Mouse (Mus musculus) myocyte (in vitro differentiated cells): ENCODE data around the gene Rad9b. TPM values are rescaled to one million over a fixed set of nuclear protein-coding genes. Genes with fewer than 3 reads are reported as not detected.

Experiments
- H3K27me3 ChIP-seq: one replicate; pipeline ENCODE4 v1.6.1; 2011; ENCODE audit not compliant: control insufficient read depth, insufficient read depth, insufficient read length
- H3K36me3 ChIP-seq: one replicate; pipeline ENCODE4 v1.6.1; 2011; ENCODE audit not compliant: control insufficient read depth, insufficient read depth
- H3K4me2 ChIP-seq: one replicate; pipeline ENCODE4 v1.6.1; 2011; ENCODE audit warnings: low read depth, control low read depth
- H3K4me3 ChIP-seq: one replicate; pipeline ENCODE4 v1.5.1; 2011; ENCODE audit warnings: mild to moderate bottlenecking, control low read depth, moderate library complexity
- H3K79me2 ChIP-seq: one replicate; pipeline ENCODE4 v1.6.1; 2011; ENCODE audit not compliant: control insufficient read depth, insufficient read depth
- H3ac ChIP-seq: one replicate; pipeline ENCODE4 v1.6.1; 2011; ENCODE audit not compliant: control insufficient read depth, insufficient read length
- CEBPB ChIP-seq: IDR thresholded peaks from 2 replicates; pipeline ENCODE4 v1.6.1; 2011; ENCODE audit warnings: mild to moderate bottlenecking, moderate library complexity; ENCODE audit not compliant: poor library complexity, insufficient read depth, severe bottlenecking
- E2F4 ChIP-seq: IDR thresholded peaks from one replicate; pipeline ENCODE4 v1.6.1; 2011; ENCODE audit warnings: mild to moderate bottlenecking, control low read depth, moderate library complexity; ENCODE audit not compliant: insufficient read depth
- MAX ChIP-seq: IDR thresholded peaks from one replicate; pipeline ENCODE4 v1.6.1; 2011; ENCODE audit warnings: low read depth, mild to moderate bottlenecking, control low read depth
- MYOD1 ChIP-seq, 3 experiments: IDR thresholded peaks; one replicate each; pipeline ENCODE4 v1.6.1; 2011; ENCODE audit warnings: control low read depth in 2 of 3, low read depth in 2 of 3, mild to moderate bottlenecking in 2 of 3, moderate library complexity in 1 of 3; ENCODE audit not compliant: insufficient read length in 2 of 3, control insufficient read depth in 1 of 3
- MYOG ChIP-seq, 3 experiments: IDR thresholded peaks; one replicate each; pipeline ENCODE4 v1.6.1; 2011; ENCODE audit warnings: control low read depth in 2 of 3, low read depth in 2 of 3, mild to moderate bottlenecking in 2 of 3; ENCODE audit not compliant: insufficient read length in 2 of 3, control insufficient read depth in 1 of 3, insufficient read depth in 1 of 3
- POLR2A ChIP-seq: IDR thresholded peaks from one replicate; pipeline ENCODE4 v1.6.1; 2011; ENCODE audit warnings: low read depth, mild to moderate bottlenecking, control low read depth, moderate library complexity; ENCODE audit not compliant: insufficient read length
- POLR2AphosphoS2 ChIP-seq: IDR thresholded peaks from one replicate; pipeline ENCODE4 v1.6.1; 2011; ENCODE audit warnings: low read depth, control low read depth; ENCODE audit not compliant: insufficient read length
- REST ChIP-seq: IDR thresholded peaks from one replicate; pipeline ENCODE4 v1.6.1; 2011; ENCODE audit warnings: mild to moderate bottlenecking, control low read depth, moderate library complexity; ENCODE audit not compliant: insufficient read depth, insufficient read length
- SRF ChIP-seq: IDR thresholded peaks from one replicate; pipeline ENCODE4 v1.6.1; 2011; ENCODE audit warnings: low read depth; ENCODE audit not compliant: control insufficient read depth, insufficient read length
- TCF12 ChIP-seq: IDR thresholded peaks from one replicate; pipeline ENCODE4 v1.6.1; 2011; ENCODE audit warnings: mild to moderate bottlenecking, control low read depth; ENCODE audit not compliant: poor library complexity, insufficient read depth, severe bottlenecking
- TCF3 ChIP-seq: IDR thresholded peaks from one replicate; pipeline ENCODE4 v1.6.1; 2011; ENCODE audit warnings: low read depth, control low read depth; ENCODE audit not compliant: insufficient read length
- USF1 ChIP-seq: IDR thresholded peaks from one replicate; pipeline ENCODE4 v1.6.1; 2011; ENCODE audit warnings: low read depth, mild to moderate bottlenecking, control low read depth, moderate library complexity
- polyA plus RNA-seq: library from polyadenylated mRNA; unstranded; fragments of >200 nt; fragmentation: generic; extraction: Trizol; gene quantifications from one replicate; pipeline ENCODE4 v1.2.1, GENCODE M21; 2012; ENCODE audit warnings: missing spikeins

Rad9b gene
- polyA plus RNA-seq, 1 experiment: 1.9 TPM

DNA sequence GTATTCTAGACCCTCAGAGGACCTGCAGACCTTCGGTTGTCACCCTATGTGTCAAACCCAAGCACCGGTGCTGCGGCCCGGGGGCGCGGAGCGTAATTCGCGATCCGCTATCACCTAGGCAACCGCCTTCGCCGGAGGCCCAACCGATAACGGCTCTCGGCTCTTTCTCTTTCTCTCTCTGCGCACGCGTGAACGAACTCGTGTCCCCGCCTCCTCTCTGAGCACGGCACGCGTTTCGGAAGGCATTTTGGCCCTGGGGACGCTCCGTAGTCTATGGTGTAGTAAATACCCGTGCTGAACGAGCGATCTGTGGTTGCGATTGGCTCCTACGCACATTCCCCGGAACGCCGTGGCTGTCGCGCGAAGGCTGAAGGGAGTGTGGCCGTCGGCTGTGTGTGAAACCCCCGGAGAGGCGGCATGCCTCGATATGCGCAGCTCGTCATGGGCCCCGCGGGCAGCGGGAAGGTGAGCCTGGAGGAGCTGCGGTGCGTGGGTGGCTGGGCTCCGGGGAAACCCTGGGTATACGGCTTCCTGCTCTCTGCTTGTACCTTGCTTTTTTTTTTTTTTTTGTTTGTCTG is 18.2 kb upstream of the Rad9b start, which contains the start of gene Fam216a:
Gene Fam216a (minus strand): TSS at position 173 of the 578 bp plus-strand sequence.
- Histone ChIP-seq H3K4me2 (peak within 1 kb of the TSS; percentile 96), H3K4me3 (peak within 1 kb of the TSS; percentile 75), H3K27me3 (no peaks in the 10 kb centered on the region), H3ac (peak within 1 kb of the TSS; percentile 79), H3K36me3 (peaks cover 22% of the 10 kb centered on the region), H3K79me2 (peaks cover 18% of the 10 kb centered on the region)
- TF ChIP-seq USF1: no peak
- no peak for TF ChIP-seq TCF12
- TF ChIP-seq MYOG (IDR thresholded peaks at IDR 0.05; ENCODE audit: control insufficient read depth in 1 of 3, insufficient read depth in 1 of 3, insufficient read length in 2 of 3, low read depth in 2 of 3): no peak
- TF ChIP-seq MAX: peak; percentile 77
- TF ChIP-seq MYOD1 (IDR thresholded peaks at IDR 0.05; ENCODE audit: control insufficient read depth in 1 of 3, insufficient read length in 2 of 3, low read depth in 2 of 3): peak in 1 of 3 experiments; percentile 3
- peak; percentile 83 for TF ChIP-seq POLR2A
- TF ChIP-seq POLR2AphosphoS2: peak; percentile 86
- no peak for TF ChIP-seq SRF
- peak; percentile 76 for TF ChIP-seq E2F4
- no peak for TF ChIP-seq REST

DNA sequence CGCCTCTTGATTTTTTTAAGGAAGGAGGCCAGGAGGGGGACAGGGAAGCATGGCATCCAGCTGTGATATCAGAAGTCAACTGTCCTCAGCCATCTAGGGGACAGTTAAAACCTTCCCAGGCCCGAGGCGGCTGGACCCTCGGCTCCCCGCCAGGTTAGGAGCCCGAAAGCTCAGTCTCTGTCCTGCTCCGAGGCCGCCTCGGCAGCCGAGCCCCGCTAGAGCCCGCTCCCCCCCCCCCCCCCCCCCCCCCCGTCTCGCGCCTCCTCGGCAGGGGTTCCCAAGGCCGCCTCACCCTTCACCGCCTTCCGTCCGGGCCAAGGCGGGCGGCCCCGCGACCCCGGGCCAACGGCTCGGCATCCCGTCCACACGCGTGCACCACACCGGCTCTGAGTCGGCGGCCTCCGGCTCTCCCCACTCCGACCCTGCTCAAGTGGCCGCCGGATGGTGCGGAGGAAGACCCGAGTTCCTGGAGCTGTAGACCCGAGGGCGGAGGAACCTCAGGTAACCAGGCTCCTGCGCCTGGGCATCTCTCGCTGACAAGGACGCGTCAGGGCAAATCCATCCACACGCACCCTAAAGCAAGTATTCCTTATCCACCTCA is 17.7 kb upstream of the Rad9b start, which contains the start of gene Gpn3:
Gene Gpn3 (plus strand): TSS at position 286 of the 601 bp plus-strand sequence.
- H3K36me3 ChIP-seq: peaks cover 24% of the 10 kb centered on the region
- no peaks in the 10 kb centered on the region for H3K27me3 ChIP-seq
- peak within 1 kb of the TSS; percentile 75 for H3K4me3 ChIP-seq
- H3ac ChIP-seq: peak within 1 kb of the TSS; percentile 79
- peak within 1 kb of the TSS; percentile 96 for H3K4me2 ChIP-seq
- H3K79me2 ChIP-seq: peaks cover 18% of the 10 kb centered on the region
- TF ChIP-seq TCF3 (no peak), POLR2AphosphoS2 (peak; percentile 16)

DNA sequence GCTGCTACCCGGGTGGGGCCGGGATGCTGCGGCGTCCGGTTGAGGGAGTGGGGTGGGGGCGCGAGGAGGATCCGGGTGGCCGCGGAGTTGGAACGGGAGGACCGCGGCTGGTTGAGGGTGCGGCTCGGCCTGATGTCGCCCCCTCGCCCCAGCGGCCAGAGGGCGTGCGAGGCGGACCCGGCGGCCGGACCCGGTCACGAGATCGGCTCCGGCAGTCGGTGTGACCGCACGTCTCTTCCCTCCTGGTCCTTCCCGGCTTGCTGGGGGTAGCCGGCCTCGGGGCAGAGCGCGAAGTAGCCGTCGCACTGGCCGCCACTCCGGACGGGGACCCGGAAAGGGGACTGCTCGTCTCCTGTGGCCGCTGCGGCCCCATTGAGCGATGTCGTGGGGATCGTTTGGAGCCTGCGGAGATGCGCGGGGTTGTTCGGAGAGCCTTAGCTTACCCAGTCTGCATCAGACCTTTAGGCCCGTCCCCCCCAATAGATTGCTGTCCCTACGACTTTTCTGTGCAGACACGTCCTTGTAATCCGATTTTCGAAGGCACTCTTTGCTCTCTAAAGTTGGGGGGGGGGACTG is 547 bp upstream of the Rad9b start:
- Histone ChIP-seq H3ac (peak overlapping the region; percentile 57), H3K4me3 (peak overlapping the region; percentile 54), H3K27me3 (peaks cover 3% of the 10 kb centered on the region), H3K79me2 (peaks cover 45% of the 10 kb centered on the region), H3K4me2 (peak overlapping the region; percentile 84), H3K36me3 (no peaks in the 10 kb centered on the region)
- no peak for TF ChIP-seq POLR2AphosphoS2
- peak; percentile 40 for TF ChIP-seq POLR2A
- TF ChIP-seq CEBPB: no peak
- peak in 2 of 3 experiments; percentile 3 to 8 for TF ChIP-seq MYOG (IDR thresholded peaks at IDR 0.05; ENCODE audit: control insufficient read depth in 1 of 3, insufficient read depth in 1 of 3, insufficient read length in 2 of 3, low read depth in 2 of 3)
- TF ChIP-seq USF1: no peak
- no peak for TF ChIP-seq MYOD1 (IDR thresholded peaks at IDR 0.05; ENCODE audit: control insufficient read depth in 1 of 3, insufficient read length in 2 of 3, low read depth in 2 of 3)
- no peak for TF ChIP-seq E2F4
- TF ChIP-seq TCF3: no peak
- no peak for TF ChIP-seq SRF
- no peak for TF ChIP-seq MAX
- no peak for TF ChIP-seq TCF12
- no peak for TF ChIP-seq REST

DNA sequence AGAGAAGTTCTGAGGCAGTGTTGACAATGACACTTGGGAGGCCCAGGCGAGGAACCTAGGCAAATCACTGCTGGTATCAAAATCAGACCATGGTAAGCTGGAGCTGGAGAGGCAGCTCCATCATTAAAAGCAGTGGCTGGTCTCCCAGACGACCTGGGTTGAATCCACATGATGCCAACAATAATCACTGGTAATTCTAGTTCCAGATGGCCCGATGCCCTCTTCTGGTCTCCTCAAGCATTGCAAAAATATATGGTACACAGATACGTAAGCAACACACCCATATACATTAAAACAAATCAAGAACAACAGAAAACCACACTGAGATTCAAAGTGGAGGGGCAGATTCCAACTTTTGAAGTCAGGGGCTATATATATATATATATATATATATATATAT is 8.3 kb downstream of the Rad9b start:
- Histone ChIP-seq H3ac (no peak overlapping the region), H3K4me3 (no peak overlapping the region), H3K79me2 (no peaks in the 10 kb centered on the region), H3K4me2 (no peak overlapping the region), H3K27me3 (peaks cover 4% of the 10 kb centered on the region), H3K36me3 (no peaks in the 10 kb centered on the region)
- no peak for TF ChIP-seq MYOG (IDR thresholded peaks at IDR 0.05; ENCODE audit: control insufficient read depth in 1 of 3, insufficient read depth in 1 of 3, insufficient read length in 2 of 3, low read depth in 2 of 3)
- TF ChIP-seq CEBPB: no peak
- no peak for TF ChIP-seq POLR2A
- TF ChIP-seq E2F4: no peak
- TF ChIP-seq MAX: no peak
- TF ChIP-seq SRF: no peak
- TF ChIP-seq USF1: no peak
- TF ChIP-seq TCF12: no peak
- TF ChIP-seq MYOD1 (IDR thresholded peaks at IDR 0.05; ENCODE audit: control insufficient read depth in 1 of 3, insufficient read length in 2 of 3, low read depth in 2 of 3): no peak
- TF ChIP-seq TCF3: no peak
- no peak for TF ChIP-seq POLR2AphosphoS2
- no peak for TF ChIP-seq REST

DNA sequence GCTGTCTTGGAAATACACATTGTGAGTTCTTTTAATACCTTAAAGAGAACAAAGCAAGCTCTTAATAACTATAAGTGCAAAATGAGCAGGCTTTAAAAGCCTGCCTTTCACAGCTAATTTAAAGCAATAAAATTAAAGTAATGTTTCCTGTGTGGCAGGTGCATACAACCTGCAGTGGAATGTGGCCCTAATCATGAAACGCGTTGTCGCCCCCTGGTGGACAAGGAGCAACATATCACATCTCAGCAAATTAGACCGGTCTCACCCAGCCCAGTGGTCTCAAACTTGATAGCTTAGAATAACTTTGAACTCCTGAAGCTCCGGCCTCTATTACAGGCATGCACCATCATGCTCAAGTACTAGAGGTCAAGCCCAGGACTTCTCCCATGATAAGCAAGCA is 9.8 kb downstream of the Rad9b start:
- Histone ChIP-seq H3K36me3 (no peaks in the 10 kb centered on the region), H3ac (no peak overlapping the region), H3K79me2 (no peaks in the 10 kb centered on the region), H3K27me3 (no peaks in the 10 kb centered on the region), H3K4me2 (no peak overlapping the region), H3K4me3 (no peak overlapping the region)
- TF ChIP-seq POLR2AphosphoS2: no peak
- no peak for TF ChIP-seq POLR2A
- TF ChIP-seq USF1: no peak
- TF ChIP-seq CEBPB: no peak
- TF ChIP-seq E2F4: no peak
- no peak for TF ChIP-seq MYOD1 (IDR thresholded peaks at IDR 0.05; ENCODE audit: control insufficient read depth in 1 of 3, insufficient read length in 2 of 3, low read depth in 2 of 3)
- TF ChIP-seq MAX: no peak
- no peak for TF ChIP-seq MYOG (IDR thresholded peaks at IDR 0.05; ENCODE audit: control insufficient read depth in 1 of 3, insufficient read depth in 1 of 3, insufficient read length in 2 of 3, low read depth in 2 of 3)
- no peak for TF ChIP-seq TCF12
- no peak for TF ChIP-seq TCF3
- no peak for TF ChIP-seq SRF
- no peak for TF ChIP-seq REST
